Mouse (Mus musculus): ENCODE results near the gene Heatr4.
"Not testable (repeated sequence)": the region's sequence is repeated elsewhere in the genome, so short reads cannot be mapped to it uniquely, and the experiment has no call there.

Heatr4 gene

GRCm38 (mm10) chr12:83984752-83985151 is at the start of gene Heatr4:
Gene Heatr4, minus strand, starts transcription at chr12:83984852.
- DNase-seq (ENCODE audit: low read depth, low spot score): no peak

GRCm38 (mm10) chr12:84034108-84034507 is 49.5 kb upstream of the Heatr4 start:
- DNase-seq (ENCODE audit: low read depth, low spot score): no peak

DNA sequence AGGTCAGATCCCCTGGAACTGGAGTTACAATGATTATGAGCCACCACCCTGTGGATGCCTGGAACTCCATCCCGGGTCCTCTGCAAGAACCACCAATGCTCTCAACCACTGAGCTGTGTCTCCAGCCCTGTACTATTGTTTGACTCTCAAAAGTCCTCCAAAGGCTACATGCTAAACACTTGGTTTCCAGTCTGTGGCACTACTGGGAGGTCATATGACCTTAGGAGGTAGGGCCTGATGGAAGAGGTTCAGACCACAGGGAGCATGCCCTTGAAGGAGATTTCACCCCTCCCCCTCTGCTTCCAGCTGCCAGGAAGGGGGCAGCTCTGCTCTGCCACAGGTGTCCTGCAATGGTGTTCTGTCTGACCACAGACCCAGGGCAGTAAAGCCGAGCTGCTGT is 48.6 kb upstream of the Heatr4 start:
- DNase-seq (ENCODE audit: low read depth, low spot score): not testable (repeated sequence)

- no peak for DNase-seq (ENCODE audit: low read depth, low spot score)
These were observed 48.2 kb upstream of the Heatr4 start for GRCm38 (mm10) chr12:84032854-84033253.

- DNase-seq (ENCODE audit: low read depth, low spot score): peak; percentile 44
These were observed 46.1 kb upstream of the Heatr4 start for GRCm38 (mm10) chr12:84030659-84031332.

GRCm38 (mm10) chr12:84029043-84029442 is 44.4 kb upstream of the Heatr4 start:
- not testable (repeated sequence) for DNase-seq (ENCODE audit: low read depth, low spot score)

DNA sequence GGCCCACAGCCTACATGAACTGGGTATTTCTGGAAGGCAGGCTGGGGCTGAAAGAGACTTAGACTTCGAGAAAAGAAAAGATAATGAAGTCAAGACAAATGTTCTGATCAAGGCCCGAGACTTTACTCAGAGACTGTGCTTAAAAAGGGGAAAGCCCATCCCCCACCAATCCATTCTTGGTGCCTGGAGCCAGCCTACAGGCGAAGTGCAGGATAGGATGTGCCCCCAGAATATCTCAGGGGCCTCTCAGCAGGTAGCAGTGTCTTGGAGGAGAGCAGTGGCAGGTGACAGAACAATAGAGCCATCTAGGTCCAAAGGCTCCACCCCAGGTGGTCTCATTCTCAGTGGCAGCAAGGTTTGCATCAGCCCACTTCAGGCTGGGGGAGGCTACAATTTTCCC is 43.7 kb upstream of the Heatr4 start:
- not testable (repeated sequence) for DNase-seq (ENCODE audit: low read depth, low spot score)

GRCm38 (mm10) chr12:84025888-84026287 is 41.2 kb upstream of the Heatr4 start:
- no peak for DNase-seq (ENCODE audit: low read depth, low spot score)

GRCm38 (mm10) chr12:84023052-84023745 is 38.5 kb upstream of the Heatr4 start:
- no peak for DNase-seq (ENCODE audit: low read depth, low spot score)

- DNase-seq (ENCODE audit: low read depth, low spot score): not testable (repeated sequence)
These were observed 37.6 kb upstream of the Heatr4 start for GRCm38 (mm10) chr12:84022266-84022665.

DNA sequence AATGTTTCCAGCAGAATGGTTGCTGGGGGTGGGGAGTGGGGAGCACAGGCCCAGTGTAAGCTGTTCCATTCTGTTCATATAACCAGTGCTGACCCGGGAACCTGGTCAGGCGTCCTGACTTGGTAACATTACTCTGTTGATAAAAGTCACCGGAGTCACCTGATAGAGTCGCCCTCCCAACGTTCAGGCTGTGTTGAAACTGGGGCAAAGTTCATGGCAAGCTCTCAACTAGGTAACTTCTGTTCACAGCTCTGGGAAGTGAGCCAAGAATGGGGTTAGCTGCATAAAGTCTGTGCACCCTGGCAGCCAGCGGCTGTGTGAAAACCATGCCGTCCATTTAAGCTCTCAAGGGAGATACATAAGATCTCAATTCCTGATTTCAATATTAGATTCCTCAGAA is 35.9 kb upstream of the Heatr4 start:
- not testable (repeated sequence) for DNase-seq (ENCODE audit: low read depth, low spot score)

DNA sequence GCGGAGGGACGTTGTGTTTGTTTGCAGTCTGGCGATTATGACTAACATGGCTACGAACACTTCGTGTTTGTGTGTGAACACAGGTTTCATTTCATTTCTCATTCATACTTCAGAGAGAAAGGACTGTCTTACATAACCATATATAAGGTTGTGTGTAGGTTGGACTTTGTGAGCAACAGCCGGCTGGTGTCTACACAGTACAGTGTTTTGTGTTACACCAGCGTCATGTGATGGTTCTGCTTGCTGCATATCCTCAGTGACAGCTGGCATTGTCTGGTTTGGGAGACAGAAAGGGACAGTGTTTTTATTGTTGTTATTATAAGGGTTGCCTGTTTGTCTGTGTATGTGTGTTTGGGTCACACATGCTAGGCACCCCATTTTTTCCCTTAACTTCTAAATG is 29.0 kb upstream of the Heatr4 start:
- DNase-seq (ENCODE audit: low read depth, low spot score): no peak

- no peak for DNase-seq (ENCODE audit: low read depth, low spot score)
These were observed 28.5 kb upstream of the Heatr4 start for GRCm38 (mm10) chr12:84013130-84013529.

- DNase-seq (ENCODE audit: low read depth, low spot score): peak; percentile 35
These were observed 26.8 kb upstream of the Heatr4 start for GRCm38 (mm10) chr12:84011251-84012040.

- DNase-seq (ENCODE audit: low read depth, low spot score): no peak
These were observed 25.5 kb upstream of the Heatr4 start for GRCm38 (mm10) chr12:84010201-84010600.

GRCm38 (mm10) chr12:84009171-84009965 is 24.7 kb upstream of the Heatr4 start, which contains the start of gene Acot1:
Gene Acot1, plus strand, starts transcription at chr12:84009490.
- DNase-seq (ENCODE audit: low read depth, low spot score): peak; percentile 52

DNA sequence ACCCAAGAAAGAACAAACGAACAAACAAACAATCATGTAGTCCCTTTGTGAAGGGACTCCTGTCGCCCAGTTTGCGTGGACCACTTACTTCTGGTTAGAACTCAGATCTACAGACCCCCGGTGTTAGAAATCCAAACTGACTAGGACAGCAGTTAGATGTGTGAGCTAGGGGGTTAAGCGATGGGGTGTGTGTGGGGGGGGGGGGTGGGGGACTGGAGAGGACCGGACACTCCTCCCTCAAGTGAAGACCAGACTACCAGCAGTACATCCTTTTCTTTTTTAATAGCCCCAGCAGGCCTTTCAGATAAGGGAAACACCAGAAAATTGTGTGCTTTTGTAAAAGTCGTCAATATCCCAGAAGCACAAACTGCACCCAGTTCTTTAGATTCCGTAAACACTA is 24.1 kb upstream of the Heatr4 start:
- no peak for DNase-seq (ENCODE audit: low read depth, low spot score)

- DNase-seq (ENCODE audit: low read depth, low spot score): no peak
These were observed 23.6 kb upstream of the Heatr4 start for GRCm38 (mm10) chr12:84008251-84008650.

DNA sequence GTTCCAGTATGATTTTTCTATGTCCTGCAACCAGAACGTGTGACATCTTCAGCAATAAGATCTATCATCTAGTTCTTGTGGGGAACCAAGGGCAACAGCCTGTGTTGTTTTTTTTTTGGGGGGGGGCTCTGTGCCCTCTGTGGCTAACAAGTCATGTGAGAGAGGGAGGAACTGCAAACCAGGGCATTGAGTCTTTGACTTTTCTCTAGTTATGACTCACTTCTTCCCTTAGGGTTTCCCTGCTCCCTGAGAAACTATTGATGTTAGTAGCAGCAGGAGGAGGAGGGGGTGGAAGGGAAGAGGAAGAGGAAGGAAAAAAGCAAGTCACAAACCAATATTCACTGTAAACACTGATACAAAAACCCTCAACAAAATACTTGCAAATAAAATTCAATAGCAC is 19.2 kb upstream of the Heatr4 start:
- DNase-seq (ENCODE audit: low read depth, low spot score): no peak

GRCm38 (mm10) chr12:84000418-84000817 is 15.8 kb upstream of the Heatr4 start:
- DNase-seq (ENCODE audit: low read depth, low spot score): no peak

DNA sequence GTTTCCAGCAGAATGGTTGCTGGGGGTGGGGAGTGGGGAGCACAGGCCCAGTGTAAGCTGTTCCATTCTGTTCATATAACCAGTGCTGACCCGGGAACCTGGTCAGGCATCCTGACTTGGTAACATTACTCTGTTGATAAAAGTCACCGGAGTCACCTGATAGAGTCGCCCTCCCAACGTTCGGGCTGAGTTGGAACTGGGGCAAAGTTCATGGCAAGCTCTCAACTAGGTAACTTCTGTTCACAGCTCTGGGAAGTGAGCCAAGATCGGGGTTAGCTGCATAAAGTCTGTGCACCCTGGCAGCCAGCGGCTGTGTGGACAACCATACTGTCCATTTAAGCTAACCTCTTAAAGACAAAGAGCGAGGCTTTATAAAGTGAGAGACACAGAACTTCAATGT is 14.6 kb upstream of the Heatr4 start:
- DNase-seq (ENCODE audit: low read depth, low spot score): not testable (repeated sequence)

Data from embryo, embryonic 11.5 days (tissue).